Mouse (Mus musculus) heart, postnatal 4 days (tissue): ENCODE measurements around the gene Pcbp4. TPM values are rescaled to one million over a fixed set of nuclear protein-coding genes. Genes with fewer than 3 reads are reported as not detected.

ENCODE experiments used
- DNase-seq: peaks from one replicate; pipeline ENCODE4 v3.0.0; 2021
- total RNA-seq, 2 experiments: library from RNA; stranded (reverse); gene quantifications; 2 replicates each; pipeline ENCODE4 v1.2.3; 2021

Pcbp4 gene
- total RNA-seq, 2 experiments from 2014 or later = 96.8 to 101 TPM

GRCm38 (mm10) chr9:106464751-106465541 is 11.9 kb downstream of the Pcbp4 start:
- DNase-seq = peak; percentile 68

- DNase-seq = no peak
These were observed 12.6 kb downstream of the Pcbp4 start, which contains the start of gene Gpr62 for GRCm38 (mm10) chr9:106465571-106466200. Gene Gpr62, minus strand, starts transcription at chr9:106465938.

- no peak for DNase-seq
These were observed 13.6 kb downstream of the Pcbp4 start for GRCm38 (mm10) chr9:106466721-106467120.

- DNase-seq = no peak
These were observed 14.7 kb downstream of the Pcbp4 start for GRCm38 (mm10) chr9:106467746-106468145.

- no peak for DNase-seq
These were observed 16.2 kb downstream of the Pcbp4 start for GRCm38 (mm10) chr9:106469317-106469716.

GRCm38 (mm10) chr9:106469776-106470175 is 16.7 kb downstream of the Pcbp4 start:
- no peak for DNase-seq

GRCm38 (mm10) chr9:106470991-106471750 is 18.1 kb downstream of the Pcbp4 start:
- no peak for DNase-seq

- peak; percentile 75 for DNase-seq
These were observed 18.8 kb downstream of the Pcbp4 start for GRCm38 (mm10) chr9:106471892-106472291.

GRCm38 (mm10) chr9:106472321-106472720 is 19.2 kb downstream of the Pcbp4 start:
- no peak for DNase-seq

- no peak for DNase-seq
These were observed 20.1 kb downstream of the Pcbp4 start for GRCm38 (mm10) chr9:106473081-106473752.

GRCm38 (mm10) chr9:106473753-106474105 is 20.6 kb downstream of the Pcbp4 start:
- no peak for DNase-seq

GRCm38 (mm10) chr9:106474456-106474855 is 21.4 kb downstream of the Pcbp4 start:
- DNase-seq = peak; percentile 86

- DNase-seq = peak; percentile 48
These were observed 22.0 kb downstream of the Pcbp4 start for GRCm38 (mm10) chr9:106475046-106475445.

GRCm38 (mm10) chr9:106475663-106476001 is 22.5 kb downstream of the Pcbp4 start, which contains the start of gene Rrp9:
Gene Rrp9, plus strand, starts transcription at chr9:106475963.
- no peak for DNase-seq

- peak; percentile 62 for DNase-seq
These were observed 23.2 kb downstream of the Pcbp4 start for GRCm38 (mm10) chr9:106476002-106476923.

- DNase-seq = peak; percentile 99
These were observed 23.9 kb downstream of the Pcbp4 start, which contains the start of gene Parp3 for GRCm38 (mm10) chr9:106476924-106477484. Gene Parp3, minus strand, starts transcription at chr9:106476949.

GRCm38 (mm10) chr9:106477649-106478048 is 24.6 kb downstream of the Pcbp4 start:
- DNase-seq = peak; percentile 6

GRCm38 (mm10) chr9:106478101-106478500 is 25.0 kb downstream of the Pcbp4 start:
- DNase-seq = no peak

GRCm38 (mm10) chr9:106480541-106480940 is 27.4 kb downstream of the Pcbp4 start:
- DNase-seq = peak; percentile 3

- DNase-seq = peak; percentile 4
These were observed 28.0 kb downstream of the Pcbp4 start for GRCm38 (mm10) chr9:106481075-106481474.

GRCm38 (mm10) chr9:106481676-106482075 is 28.6 kb downstream of the Pcbp4 start:
- DNase-seq = peak; percentile 3
